Mouse (Mus musculus): ENCODE data around the gene Zfp385a. TPM values are rescaled to one million over a fixed set of nuclear protein-coding genes. Genes with fewer than 3 reads are reported as not detected.

Gene Zfp385a
- polyA plus RNA-seq, 1 experiment, result 17.4 TPM

DNA sequence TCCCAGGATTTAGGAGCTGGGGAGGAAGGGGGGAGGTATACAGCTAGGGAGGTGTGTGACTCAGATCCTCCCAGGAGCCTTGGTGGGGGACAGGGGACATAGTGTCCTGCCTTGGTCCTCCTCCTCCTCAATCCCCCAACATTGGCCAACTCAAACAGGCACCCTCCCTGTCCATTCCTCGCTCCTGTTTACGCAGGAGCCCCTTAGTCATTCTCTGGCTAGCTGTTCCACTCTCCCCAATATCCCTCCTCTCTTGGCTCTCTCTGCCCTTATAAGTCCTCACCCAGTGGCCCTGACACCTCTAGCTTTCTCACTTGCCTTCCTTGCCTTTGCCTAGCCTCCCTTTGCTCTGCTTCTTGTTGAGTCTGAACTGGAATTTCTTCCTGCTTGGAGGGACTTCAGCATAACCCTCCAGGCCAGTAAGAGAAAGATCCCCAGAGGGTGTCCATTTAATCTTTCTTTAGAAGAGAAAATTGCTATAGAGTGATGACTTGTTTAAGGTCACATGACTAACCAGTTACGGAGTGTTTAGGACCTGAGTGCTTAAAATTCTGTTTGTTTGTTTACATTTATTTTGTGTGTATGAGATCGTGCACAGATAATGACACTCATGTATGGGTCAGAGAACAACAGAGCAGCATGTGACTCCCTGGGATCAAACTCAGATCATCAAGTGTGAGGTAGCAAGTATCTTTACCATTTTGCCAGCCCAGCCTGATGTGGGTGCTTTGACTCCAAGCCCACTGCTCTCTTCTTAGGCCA lies 28.5 kb upstream of the Zfp385a start:
- H3K4me1 ChIP-seq (ENCODE audit: control insufficient read depth, insufficient read depth, insufficient read length, low read length), result peaks cover 6% of the 10 kb centered on the region; the same call in 1 of the 2 replicates
- H3K4me3 ChIP-seq (ENCODE audit: insufficient read depth, low read depth, low read length), result no peak overlapping the region
- no peak overlapping the region for H3K27ac ChIP-seq (replicated peaks; ENCODE audit: low read depth, low read length)

DNA sequence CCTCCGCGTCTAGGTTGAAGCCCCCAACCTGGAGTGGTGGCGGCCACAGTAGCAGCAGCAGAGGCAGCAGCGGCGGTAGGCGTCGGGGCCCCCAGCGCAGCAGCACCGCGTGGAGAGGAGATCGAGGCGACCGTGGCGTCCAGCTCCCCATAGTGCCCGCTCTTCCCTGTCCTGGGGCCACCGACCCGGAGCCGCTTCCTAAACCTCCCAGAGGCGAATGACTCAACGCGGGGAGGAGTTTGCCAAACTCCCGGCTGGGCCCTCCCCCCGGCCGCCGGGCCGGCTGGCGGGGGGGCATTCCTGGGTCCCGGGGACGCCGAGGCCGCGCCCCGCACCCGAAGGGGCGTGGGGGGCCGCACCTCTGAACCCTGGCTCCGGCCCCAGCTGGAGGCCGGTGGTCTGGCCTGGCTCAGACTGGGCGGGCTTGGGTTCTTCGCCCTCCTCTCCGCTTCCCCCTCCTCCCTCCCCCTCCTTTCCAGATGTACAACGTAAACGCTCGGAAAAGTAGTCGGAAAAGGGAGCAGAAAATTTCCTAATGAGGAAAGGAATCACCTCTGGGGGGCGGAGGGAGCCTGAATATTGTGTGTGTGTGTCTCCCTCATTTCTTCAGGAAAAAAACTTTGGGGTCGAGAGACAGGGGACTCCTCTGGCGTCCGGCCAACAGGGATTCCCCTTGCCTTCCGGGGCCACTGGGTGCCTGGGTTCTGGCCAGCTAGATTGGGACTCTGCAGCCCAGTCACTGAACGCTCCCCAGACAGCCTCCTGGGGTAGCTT lies 26.7 kb upstream of the Zfp385a start, which contains the start of gene Itga5:
Itga5 (minus strand) TSS at position 388 of the 774 bp plus-strand sequence.
- H3K4me3 ChIP-seq (ENCODE audit: insufficient read depth, low read depth, low read length), result peak within 1 kb of the TSS; percentile 96
- peak within 1 kb of the TSS; percentile 90 for H3K27ac ChIP-seq (replicated peaks; ENCODE audit: low read depth, low read length)
- H3K4me1 ChIP-seq (ENCODE audit: control insufficient read depth, insufficient read depth, insufficient read length, low read length), result peaks cover 7% of the 10 kb centered on the region; the same call in 1 of the 2 replicates

DNA sequence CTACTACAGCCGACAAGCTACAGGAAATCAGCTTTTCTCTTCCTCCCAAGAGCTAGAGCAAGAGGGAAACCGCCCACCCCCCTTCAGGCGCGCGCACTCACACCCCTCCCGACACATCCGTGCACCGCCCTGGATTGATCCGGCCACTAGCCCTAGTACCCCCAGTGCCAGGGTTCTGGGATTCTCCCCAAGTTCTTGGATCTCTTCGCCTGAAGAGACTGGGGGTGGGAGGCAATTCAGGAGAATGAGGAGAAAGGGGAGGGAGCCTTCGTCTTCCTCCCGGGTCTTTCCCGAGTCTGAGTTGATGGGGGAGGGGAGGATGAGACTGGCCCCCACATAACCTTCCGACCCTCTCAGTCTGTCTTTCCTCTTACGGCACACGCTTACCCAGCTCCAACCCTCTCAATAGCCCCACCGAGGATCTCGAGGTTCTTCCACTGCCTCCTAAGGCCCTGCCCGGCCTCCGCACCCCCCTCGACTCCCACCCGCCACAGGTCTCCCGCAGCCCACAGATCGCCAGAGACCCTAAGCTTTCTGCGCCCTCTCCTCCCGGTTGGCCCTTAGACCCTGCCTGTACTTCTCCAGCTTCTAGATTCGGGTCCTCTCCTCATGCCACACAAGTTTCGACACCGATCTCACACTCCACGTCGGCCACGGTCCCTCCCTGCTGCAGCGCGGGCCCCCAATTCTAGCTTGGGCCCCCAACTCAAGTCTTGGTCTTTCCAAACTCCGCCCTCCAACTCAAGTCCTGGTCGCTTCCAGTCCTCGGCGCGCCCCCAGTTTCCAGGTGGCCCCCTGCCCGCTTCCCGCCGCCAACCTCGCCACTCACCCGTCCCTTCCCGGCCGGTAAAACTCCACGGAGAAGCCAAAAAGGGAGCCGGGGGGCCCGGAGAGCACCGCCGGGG lies 25.8 kb upstream of the Zfp385a start:
- peaks cover 11% of the 10 kb centered on the region; the same call in 1 of the 2 replicates for H3K4me1 ChIP-seq (ENCODE audit: control insufficient read depth, insufficient read depth, insufficient read length, low read length)
- peak overlapping the region; percentile 90 for H3K27ac ChIP-seq (replicated peaks; ENCODE audit: low read depth, low read length)
- H3K4me3 ChIP-seq (ENCODE audit: insufficient read depth, low read depth, low read length), result peak overlapping the region; percentile 96

DNA sequence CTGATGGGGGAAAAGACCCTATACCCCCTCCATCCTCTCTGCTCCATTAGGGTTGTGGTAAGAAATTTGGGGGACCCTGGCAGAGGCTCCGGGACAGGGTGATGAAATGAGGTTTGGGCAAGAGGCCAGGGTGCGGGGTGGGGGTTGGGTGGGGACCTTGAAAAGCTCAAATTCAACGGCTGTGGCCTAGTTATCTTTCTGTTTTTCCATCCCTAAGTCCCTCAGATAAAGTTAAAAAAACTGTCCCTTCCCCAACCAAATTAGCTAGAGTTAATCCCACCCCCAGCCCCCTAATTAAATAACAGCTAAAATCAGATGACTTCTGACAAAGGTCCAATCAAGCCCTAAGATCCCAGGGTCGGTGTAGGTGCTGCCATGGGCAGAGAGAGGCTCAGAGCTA lies 24.9 kb upstream of the Zfp385a start:
- Histone ChIP-seq H3K4me3 (ENCODE audit: insufficient read depth, low read depth, low read length) (peak overlapping the region; percentile 96), H3K27ac (replicated peaks; ENCODE audit: low read depth, low read length) (0 out of 2 replicates have a peak overlapping the region, but pooled peaks have one; percentile 90), H3K4me1 (ENCODE audit: control insufficient read depth, insufficient read depth, insufficient read length, low read length) (peaks cover 11% of the 10 kb centered on the region; the same call in 1 of the 2 replicates)

DNA sequence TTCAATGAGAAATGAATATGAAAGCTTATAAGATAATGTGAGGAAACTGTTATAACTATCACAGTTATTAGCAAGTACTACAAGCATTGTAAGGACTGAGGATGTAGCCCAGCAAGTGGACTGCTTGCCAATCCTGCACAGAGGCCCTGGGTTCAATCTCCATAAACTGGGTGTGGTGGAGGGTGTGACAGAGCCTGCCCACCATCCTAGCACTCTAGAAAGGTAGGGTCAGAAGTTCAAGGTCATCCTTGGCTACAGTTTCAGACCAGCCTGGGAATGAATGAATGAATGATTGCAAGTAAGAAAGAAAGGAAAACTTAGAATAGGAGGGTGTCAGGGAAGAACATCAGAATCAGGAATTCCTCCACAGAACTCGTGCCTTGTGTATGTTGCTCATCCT lies 23.9 kb upstream of the Zfp385a start:
- Histone ChIP-seq H3K4me1 (ENCODE audit: control insufficient read depth, insufficient read depth, insufficient read length, low read length) (peaks cover 18% of the 10 kb centered on the region), H3K27ac (replicated peaks; ENCODE audit: low read depth, low read length) (no peak overlapping the region), H3K4me3 (ENCODE audit: insufficient read depth, low read depth, low read length) (no peak overlapping the region)

DNA sequence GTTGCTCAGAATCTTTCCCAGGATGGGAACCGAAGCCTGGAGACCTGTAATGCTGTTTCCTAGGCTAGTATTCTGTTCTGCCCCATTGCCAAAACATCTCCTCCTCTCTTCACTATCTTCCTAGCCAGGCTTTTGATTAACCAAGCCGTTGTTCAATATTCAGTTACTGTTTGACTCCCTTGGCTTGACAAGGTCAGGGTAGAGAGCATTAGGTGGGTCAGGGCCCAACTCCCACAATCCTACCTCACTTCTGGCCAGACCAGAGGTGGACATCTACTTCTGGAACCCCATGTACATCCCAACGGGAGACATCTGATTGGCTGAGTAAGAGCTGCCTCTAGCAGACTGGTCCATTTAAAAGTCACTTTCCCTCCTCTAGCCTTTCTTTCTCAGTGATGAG lies 23.1 kb upstream of the Zfp385a start:
- Histone ChIP-seq H3K4me3 (ENCODE audit: insufficient read depth, low read depth, low read length) (no peak overlapping the region), H3K27ac (replicated peaks; ENCODE audit: low read depth, low read length) (no peak overlapping the region), H3K4me1 (ENCODE audit: control insufficient read depth, insufficient read depth, insufficient read length, low read length) (peaks cover 26% of the 10 kb centered on the region)

DNA sequence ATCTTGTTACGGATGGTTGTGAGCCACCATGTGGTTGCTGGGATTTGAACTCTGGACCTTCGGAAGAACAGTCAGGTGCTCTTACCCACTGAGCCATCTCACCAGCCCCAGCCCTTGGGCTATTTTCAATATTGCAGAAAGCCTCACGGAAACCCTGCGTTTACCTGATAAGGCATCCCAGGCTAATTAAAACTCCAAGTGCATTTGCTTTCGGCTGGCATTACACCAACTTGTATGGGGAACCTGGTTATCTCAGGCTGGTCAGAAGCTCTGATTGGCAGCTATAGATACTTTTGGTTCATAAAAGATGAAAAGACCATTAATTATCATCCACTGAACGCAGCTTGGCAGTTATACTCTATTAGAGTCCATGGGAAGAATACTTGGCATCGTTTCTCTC lies 22.4 kb upstream of the Zfp385a start:
- H3K4me3 ChIP-seq (ENCODE audit: insufficient read depth, low read depth, low read length), result no peak overlapping the region
- H3K4me1 ChIP-seq (ENCODE audit: control insufficient read depth, insufficient read depth, insufficient read length, low read length), result peaks cover 28% of the 10 kb centered on the region
- no peak overlapping the region for H3K27ac ChIP-seq (replicated peaks; ENCODE audit: low read depth, low read length)

DNA sequence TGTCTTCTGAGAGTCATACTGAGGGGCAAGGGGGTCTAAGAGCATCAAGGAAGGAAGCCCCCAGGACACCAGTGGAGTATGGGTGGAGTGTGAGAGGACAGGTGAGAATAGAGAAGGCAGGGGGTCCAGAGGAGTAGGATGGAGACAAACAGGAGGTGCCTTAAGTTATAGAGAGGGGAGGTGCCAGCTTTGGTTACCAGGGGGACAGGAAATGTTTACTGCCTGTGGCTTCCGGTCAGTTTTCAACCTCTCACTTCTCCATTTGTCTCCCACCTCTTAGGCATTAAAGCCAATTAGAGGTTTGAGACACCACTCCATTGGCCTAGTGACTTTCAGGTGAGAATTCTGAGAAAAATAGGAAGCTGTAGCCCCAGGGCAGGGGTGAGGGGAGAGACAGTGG lies 21.4 kb upstream of the Zfp385a start:
- Histone ChIP-seq H3K4me1 (ENCODE audit: control insufficient read depth, insufficient read depth, insufficient read length, low read length) (peaks cover 28% of the 10 kb centered on the region), H3K4me3 (ENCODE audit: insufficient read depth, low read depth, low read length) (no peak overlapping the region), H3K27ac (replicated peaks; ENCODE audit: low read depth, low read length) (0 out of 2 replicates have a peak overlapping the region, but pooled peaks have one; percentile 0)

DNA sequence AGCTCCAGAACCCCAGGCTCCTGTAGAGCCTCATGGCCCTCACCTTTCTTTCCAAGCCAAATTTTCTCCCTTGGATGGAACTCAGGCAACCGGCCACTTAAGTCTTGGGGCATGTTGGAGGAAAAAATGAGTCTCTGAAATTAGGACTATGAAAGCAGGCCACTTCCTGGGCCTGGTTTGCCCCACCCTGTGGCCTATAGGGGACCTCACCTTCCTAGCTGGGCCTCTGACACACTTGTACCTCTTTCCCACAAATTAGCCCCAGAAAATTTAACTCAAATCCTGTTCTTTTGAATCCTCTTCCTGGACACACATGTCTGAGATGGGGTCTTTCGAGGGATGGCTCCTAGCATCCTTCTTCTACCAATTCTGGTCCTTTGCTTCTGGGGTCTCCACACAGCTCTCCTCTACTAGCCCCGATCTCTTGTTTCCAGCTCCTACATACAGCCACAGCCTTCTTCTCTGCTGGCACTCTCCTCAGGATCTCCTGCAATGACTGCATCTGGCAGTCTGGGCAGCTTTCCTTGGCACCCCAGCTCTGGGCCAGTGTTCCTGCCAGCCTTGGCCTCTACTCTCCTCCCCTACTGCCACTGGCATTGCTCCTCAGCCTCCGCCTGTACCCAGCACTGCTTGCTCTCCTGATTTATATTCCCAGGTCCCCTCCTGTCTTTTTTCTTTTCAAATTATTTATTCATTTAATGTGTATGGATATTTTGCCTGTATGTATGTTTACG lies 20.1 kb upstream of the Zfp385a start:
- H3K4me3 ChIP-seq (ENCODE audit: insufficient read depth, low read depth, low read length), result no peak overlapping the region
- peaks cover 28% of the 10 kb centered on the region for H3K4me1 ChIP-seq (ENCODE audit: control insufficient read depth, insufficient read depth, insufficient read length, low read length)
- no peak overlapping the region for H3K27ac ChIP-seq (replicated peaks; ENCODE audit: low read depth, low read length)

DNA sequence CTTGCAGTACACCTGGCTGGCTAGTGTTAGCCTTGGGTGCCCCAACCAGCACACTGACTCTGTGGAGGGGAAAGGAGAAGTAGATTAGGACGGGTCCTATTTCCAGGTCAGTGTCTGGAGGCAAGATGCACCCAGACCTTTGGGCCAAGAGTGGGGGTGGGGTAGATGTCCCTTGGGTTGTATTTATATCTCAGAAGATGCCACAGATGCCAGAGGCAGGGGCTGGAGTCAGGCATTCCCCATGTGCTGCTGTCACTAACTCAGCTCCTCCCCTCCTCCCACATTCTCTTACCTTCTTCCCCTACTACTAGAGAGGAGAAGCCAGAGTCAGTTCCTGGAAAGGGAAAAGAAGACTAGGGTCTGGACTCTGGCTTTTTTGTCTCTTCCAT lies 19.2 kb upstream of the Zfp385a start:
- Histone ChIP-seq H3K4me1 (ENCODE audit: control insufficient read depth, insufficient read depth, insufficient read length, low read length) (peaks cover 24% of the 10 kb centered on the region), H3K4me3 (ENCODE audit: insufficient read depth, low read depth, low read length) (no peak overlapping the region), H3K27ac (replicated peaks; ENCODE audit: low read depth, low read length) (no peak overlapping the region)

DNA sequence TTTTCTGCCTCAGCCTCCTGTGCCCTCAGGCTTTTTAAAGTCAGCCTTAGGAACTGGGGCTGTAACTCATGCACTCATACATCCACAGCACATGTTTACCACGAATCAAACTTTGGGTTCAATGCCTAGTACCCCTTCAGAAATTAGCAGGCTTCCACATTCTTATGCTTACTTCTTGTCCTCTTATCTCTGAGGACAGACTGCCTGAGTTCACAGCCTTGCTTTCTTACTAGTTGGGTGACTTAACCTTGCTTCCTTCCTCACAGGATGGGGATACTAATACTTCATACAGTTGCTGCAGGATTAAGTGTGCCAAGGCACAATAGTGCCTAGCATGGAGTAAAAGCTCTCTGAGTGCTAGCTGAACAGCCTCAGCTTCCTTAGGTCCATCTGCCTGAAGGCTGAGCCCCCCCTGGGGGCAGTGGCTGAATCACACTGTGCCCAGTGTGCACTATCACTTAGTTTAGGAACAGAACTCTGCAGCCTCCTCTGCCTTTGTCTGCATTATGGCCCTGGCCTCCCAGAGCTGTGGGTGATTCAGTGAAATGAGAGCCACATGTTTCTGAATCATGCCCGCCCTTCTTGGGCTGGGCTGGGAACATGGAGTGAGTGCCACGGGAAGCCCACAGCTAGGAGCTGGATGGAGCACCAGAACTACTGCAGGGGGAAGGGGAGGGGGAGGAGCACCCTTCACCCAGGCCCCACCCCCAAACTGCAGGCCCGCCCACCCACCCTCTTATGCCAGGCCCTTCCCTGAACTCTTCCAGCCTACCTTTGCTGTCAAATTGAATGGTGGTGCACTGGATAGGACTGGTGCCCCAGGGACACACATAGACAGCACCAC lies 18.6 kb upstream of the Zfp385a start:
- H3K4me3 ChIP-seq (ENCODE audit: insufficient read depth, low read depth, low read length), result no peak overlapping the region
- peaks cover 23% of the 10 kb centered on the region for H3K4me1 ChIP-seq (ENCODE audit: control insufficient read depth, insufficient read depth, insufficient read length, low read length)
- peak overlapping the region; percentile 31 for H3K27ac ChIP-seq (replicated peaks; ENCODE audit: low read depth, low read length)

DNA sequence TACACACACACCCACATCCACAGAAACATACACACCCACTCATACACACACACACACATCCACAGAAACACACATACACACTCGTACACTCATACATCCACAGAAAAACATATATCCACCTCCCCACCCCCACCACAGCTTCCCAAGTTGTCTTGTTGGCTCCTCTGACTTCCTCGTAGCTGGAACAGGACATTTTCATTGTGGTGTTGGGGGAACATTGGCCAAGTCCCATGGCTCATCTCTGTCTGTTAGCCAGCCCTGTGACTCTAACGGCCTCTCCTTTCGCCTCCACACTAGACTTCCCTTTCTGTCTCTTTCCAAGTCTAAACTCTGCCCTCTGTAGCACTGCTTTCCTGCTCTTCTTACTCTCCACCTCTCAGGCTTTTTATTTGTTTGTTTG lies 17.9 kb upstream of the Zfp385a start:
- peak overlapping the region; percentile 31 for H3K27ac ChIP-seq (replicated peaks; ENCODE audit: low read depth, low read length)
- H3K4me1 ChIP-seq (ENCODE audit: control insufficient read depth, insufficient read depth, insufficient read length, low read length), result peaks cover 23% of the 10 kb centered on the region
- no peak overlapping the region for H3K4me3 ChIP-seq (ENCODE audit: insufficient read depth, low read depth, low read length)

DNA sequence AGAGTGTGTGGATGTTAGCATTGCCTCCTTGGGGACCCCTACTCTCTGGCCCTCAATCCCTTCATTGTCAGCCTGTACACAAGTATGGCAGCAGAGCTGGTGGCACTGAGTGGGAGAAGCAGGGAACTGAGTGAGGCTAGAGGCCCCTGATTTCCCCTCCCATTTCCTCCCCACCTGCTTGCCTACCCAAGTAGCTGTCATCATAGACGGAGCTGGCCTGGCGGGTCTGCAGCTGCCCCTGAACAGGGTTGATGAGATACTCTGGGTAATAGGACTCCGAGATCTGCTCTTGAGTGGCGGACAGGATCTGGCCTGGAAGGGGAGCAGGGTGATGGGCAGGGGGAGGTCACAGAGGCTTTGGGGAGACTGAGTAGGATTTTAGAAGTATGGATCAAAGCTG lies 16.2 kb upstream of the Zfp385a start:
- H3K4me1 ChIP-seq (ENCODE audit: control insufficient read depth, insufficient read depth, insufficient read length, low read length), result peaks cover 18% of the 10 kb centered on the region
- no peak overlapping the region for H3K4me3 ChIP-seq (ENCODE audit: insufficient read depth, low read depth, low read length)
- no peak overlapping the region for H3K27ac ChIP-seq (replicated peaks; ENCODE audit: low read depth, low read length)

DNA sequence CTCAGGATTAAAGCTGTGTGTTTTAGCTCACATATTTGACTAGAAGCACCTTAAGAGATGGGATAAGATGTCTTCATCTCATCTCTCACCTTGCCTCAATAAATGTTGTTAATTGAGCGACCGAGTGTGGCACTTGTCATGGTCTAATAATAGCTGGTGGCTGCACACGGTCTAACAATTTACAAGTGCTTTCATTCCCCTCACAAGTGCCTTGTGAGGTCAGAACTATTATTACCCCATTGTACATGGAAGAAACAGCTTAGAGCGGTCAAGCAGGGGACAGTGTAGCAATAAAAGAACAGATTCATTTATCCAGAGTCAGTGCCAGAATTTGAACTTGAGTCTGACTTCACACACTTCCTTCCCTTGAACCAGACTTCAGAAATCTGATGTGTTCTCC lies 15.5 kb upstream of the Zfp385a start:
- H3K4me3 ChIP-seq (ENCODE audit: insufficient read depth, low read depth, low read length), result no peak overlapping the region
- H3K27ac ChIP-seq (replicated peaks; ENCODE audit: low read depth, low read length), result no peak overlapping the region
- H3K4me1 ChIP-seq (ENCODE audit: control insufficient read depth, insufficient read depth, insufficient read length, low read length), result peaks cover 18% of the 10 kb centered on the region

All from brown adipose tissue, adult 24 weeks (tissue).